Mouse (Mus musculus) liver, embryonic 14.5 days (tissue): ENCODE data around the gene Scamp5. TPM values are rescaled to one million over a fixed set of nuclear protein-coding genes. Genes with fewer than 3 reads are reported as not detected.

Source experiments
- ATAC-seq: fragments of 200-750 bp; cut with Nextera tagmentation; 2 replicates; pipeline ENCODE4 v1.8.0; 2017; ENCODE audit warnings: moderate number of reproducible peaks, mild to moderate bottlenecking, moderate library complexity; ENCODE audit not compliant: insufficient read depth
- DNase-seq, 3 experiments: peaks; one replicate each; pipeline ENCODE4 v3.0.0-alpha.2; 2012 to 2013; ENCODE audit warnings: low read depth in 3 of 3, low spot score in 3 of 3
- H3K27ac ChIP-seq: fragments of 300-500 bp; sonication (generic); 2 replicates; pipeline ENCODE4 v1.5.1; 2014; ENCODE audit warnings: moderate library complexity, mild to moderate bottlenecking, control low read depth, inconsistent platforms
- H3K27me3 ChIP-seq: fragments of 300-500 bp; sonication (generic); 2 replicates; pipeline ENCODE4 v1.6.1; 2014; ENCODE audit warnings: mild to moderate bottlenecking, low read length, moderate library complexity; ENCODE audit not compliant: control insufficient read depth, insufficient read depth
- H3K36me3 ChIP-seq: fragments of 300-500 bp; sonication (generic); replicated peaks from 2 replicates; pipeline ENCODE4 v1.6.1; 2014; ENCODE audit warnings: low read depth; ENCODE audit not compliant: control insufficient read depth, insufficient read depth
- H3K4me1 ChIP-seq, 2 experiments: fragments of 200-500 bp in 1 of 2; fragments of 300-500 bp in 1 of 2; sonication (generic) in 1 of 2; replicated peaks; 2 replicates each; pipeline ENCODE4 v1.6.1; 2012 to 2014; ENCODE audit warnings: antibody characterized with exemption in 1 of 2, inconsistent platforms in 1 of 2, low read length in 1 of 2; ENCODE audit not compliant: control insufficient read depth in 2 of 2, insufficient read depth in 2 of 2
- H3K4me2 ChIP-seq: fragments of 300-500 bp; sonication (generic); 2 replicates; pipeline ENCODE4 v1.6.1; 2014; ENCODE audit warnings: low read depth, mild to moderate bottlenecking, control low read depth, moderate library complexity
- H3K4me3 ChIP-seq, 2 experiments: fragments of 200-500 bp in 1 of 2; fragments of 300-500 bp in 1 of 2; sonication (generic) in 1 of 2; 2 replicates each; pipeline ENCODE4 v1.5.1; 2012 to 2014; ENCODE audit warnings: low read depth in 2 of 2, low read length in 2 of 2, mild to moderate bottlenecking in 2 of 2, control low read depth in 1 of 2, inconsistent platforms in 1 of 2, moderate library complexity in 1 of 2; ENCODE audit not compliant: insufficient read depth in 1 of 2
- H3K9ac ChIP-seq: fragments of 300-500 bp; sonication (generic); replicated peaks from 2 replicates; pipeline ENCODE4 v1.6.1; 2014; ENCODE audit warnings: mild to moderate bottlenecking, control low read depth, moderate library complexity
- H3K9me3 ChIP-seq: fragments of 300-500 bp; sonication (generic); 2 replicates; pipeline ENCODE4 v1.6.1; 2016; ENCODE audit warnings: low read length, mixed read lengths; ENCODE audit not compliant: control insufficient read depth
- CTCF ChIP-seq: IDR thresholded peaks from 2 replicates; pipeline ENCODE4 v1.5.1; 2016; ENCODE audit warnings: antibody characterized with exemption, low read depth, control low read depth
- EP300 ChIP-seq: IDR thresholded peaks from 2 replicates; pipeline ENCODE4 v1.6.1; 2016; ENCODE audit warnings: antibody characterized with exemption, low read depth
- WGBS: fragments of 180-500 bp; shearing (Covaris S2); extraction: QIAGEN DNeasy Blood & Tissue Kit; methylation state at CpG from one replicate; pipeline ENCODE4 v1.1.7; 2014; ENCODE audit not compliant: insufficient replicate concordance; 5-methylcytosine and 5-hydroxymethylcytosine counted together
- polyA plus RNA-seq, 2 experiments: library from polyadenylated mRNA; depleted of rRNA in 1 of 2; stranded (reverse) in 1 of 2; unstranded in 1 of 2; fragments of >200 nt; fragmentation: Nextera tagmentation in 1 of 2; extraction: Ambion mirVana in 1 of 2; gene quantifications; 2 replicates each; pipeline versions ENCODE4 v1.2.1 to v1.2.3; 2012 to 2014

The Scamp5 gene
- polyA plus RNA-seq, 2 experiments, result 4.5 to 9.1 TPM

- TF ChIP-seq CTCF (no peak), EP300 (no peak)
- Histone ChIP-seq H3K36me3 (no peaks in the 10 kb centered on the region), H3K27ac (no peak overlapping the region), H3K4me2 (no peak overlapping the region), H3K4me1 (peaks cover 6 to 20% of the 10 kb centered on the region in 2 experiments), H3K9me3 (no peaks in the 10 kb centered on the region), H3K4me3 (no peak overlapping the region), H3K9ac (no peak overlapping the region), H3K27me3 (no peaks in the 10 kb centered on the region)
- no peak for DNase-seq
- no peak for ATAC-seq
- 40% methylated on average over 11 of the region's 11 CpGs for WGBS
These were observed 33.3 kb downstream of the Scamp5 start for GRCm38 (mm10) chr9:57434405-57435165.

- H3K27me3 ChIP-seq, result no peaks in the 10 kb centered on the region
- DNase-seq, result peak in 1 of 3 experiments; percentile 34
- H3K4me2 ChIP-seq, result no peak overlapping the region
- H3K9me3 ChIP-seq, result no peaks in the 10 kb centered on the region
- H3K4me1 ChIP-seq, result peaks cover 0 to 11% of the 10 kb centered on the region in 2 experiments; a peak in 2 of 4 replicates
- H3K36me3 ChIP-seq, result no peaks in the 10 kb centered on the region
- H3K9ac ChIP-seq, result no peak overlapping the region
- no peak overlapping the region for H3K4me3 ChIP-seq
- no peak overlapping the region for H3K27ac ChIP-seq
- TF ChIP-seq CTCF (peak; percentile 84), EP300 (no peak)
- WGBS, result 14% methylated on average over 11 of the region's 11 CpGs
- peak; percentile 32 for ATAC-seq
These were observed 34.5 kb downstream of the Scamp5 start for GRCm38 (mm10) chr9:57433097-57434032.

GRCm38 (mm10) chr9:57432480-57432879, 35.4 kb downstream of the Scamp5 start:
- Histone ChIP-seq H3K27me3 (no peaks in the 10 kb centered on the region), H3K4me2 (no peak overlapping the region), H3K4me3 (no peak overlapping the region), H3K36me3 (no peaks in the 10 kb centered on the region), H3K9ac (no peak overlapping the region), H3K4me1 (peaks cover 0 to 6% of the 10 kb centered on the region in 2 experiments; a peak in 2 of 4 replicates), H3K9me3 (no peaks in the 10 kb centered on the region), H3K27ac (no peak overlapping the region)
- WGBS, result 75% methylated on average over 3 of the region's 3 CpGs
- TF ChIP-seq EP300 (no peak), CTCF (no peak)
- DNase-seq (no peak), ATAC-seq (no peak)

GRCm38 (mm10) chr9:57431202-57431601, 36.7 kb downstream of the Scamp5 start:
- no peaks in the 10 kb centered on the region for H3K36me3 ChIP-seq
- ATAC-seq (no peak), DNase-seq (no peak)
- TF ChIP-seq EP300, result no peak
- TF ChIP-seq CTCF, result no peak
- WGBS, result 56% methylated on average over 9 of the region's 9 CpGs
- H3K9me3 ChIP-seq, result no peaks in the 10 kb centered on the region
- no peak overlapping the region for H3K9ac ChIP-seq
- peaks cover 0 to 6% of the 10 kb centered on the region in 2 experiments; a peak in 2 of 4 replicates for H3K4me1 ChIP-seq
- H3K27ac ChIP-seq, result no peak overlapping the region
- no peaks in the 10 kb centered on the region for H3K27me3 ChIP-seq
- no peak overlapping the region for H3K4me2 ChIP-seq
- H3K4me3 ChIP-seq, result no peak overlapping the region

- 31% methylated on average over 4 of the region's 4 CpGs for WGBS
- no peak overlapping the region for H3K4me2 ChIP-seq
- no peak for DNase-seq
- no peaks in the 10 kb centered on the region for H3K27me3 ChIP-seq
- no peak overlapping the region for H3K4me3 ChIP-seq
- TF ChIP-seq EP300 (no peak), CTCF (no peak)
- no peaks in the 10 kb centered on the region for H3K9me3 ChIP-seq
- H3K4me1 ChIP-seq, result peaks cover 0 to 4% of the 10 kb centered on the region in 2 experiments; a peak in 2 of 4 replicates
- H3K36me3 ChIP-seq, result no peaks in the 10 kb centered on the region
- no peak overlapping the region for H3K9ac ChIP-seq
- H3K27ac ChIP-seq, result no peak overlapping the region
- no peak for ATAC-seq
These were observed 39.5 kb downstream of the Scamp5 start for GRCm38 (mm10) chr9:57428391-57428790.
